Mouse (Mus musculus): ENCODE results near the gene Gm4131. TPM values are rescaled to one million over a fixed set of nuclear protein-coding genes. Genes with fewer than 3 reads are reported as not detected.

Gene Gm4131
- polyA plus RNA-seq, 1 experiment, result not detected

GRCm38 (mm10) chr14:62584637-62585036 lies 17.9 kb upstream of the Gm4131 start:
- TF ChIP-seq POLR2A (IDR thresholded peaks at IDR 0.05; ENCODE audit: control insufficient read depth, extremely low read depth, insufficient read depth, low read length, poor library complexity), result no peak
- TF ChIP-seq CTCF (IDR thresholded peaks at IDR 0.05; ENCODE audit: borderline replicate concordance, control insufficient read depth, extremely low read depth, insufficient read depth, low read length, poor library complexity), result no peak
- Histone ChIP-seq H3K4me3 (ENCODE audit: control insufficient read depth, insufficient read depth, low read length) (no peak overlapping the region), H3K36me3 (ENCODE audit: control insufficient read depth, insufficient read depth, low read length) (no peaks in the 10 kb centered on the region), H3K27me3 (ENCODE audit: control insufficient read depth, insufficient read depth, low read length) (no peaks in the 10 kb centered on the region), H3K27ac (ENCODE audit: control insufficient read depth, insufficient read depth, low read length) (no peak overlapping the region), H3K4me1 (replicated peaks; ENCODE audit: control insufficient read depth, insufficient read depth, low read length) (no peaks in the 10 kb centered on the region)
- DNase-seq, result no peak

DNA sequence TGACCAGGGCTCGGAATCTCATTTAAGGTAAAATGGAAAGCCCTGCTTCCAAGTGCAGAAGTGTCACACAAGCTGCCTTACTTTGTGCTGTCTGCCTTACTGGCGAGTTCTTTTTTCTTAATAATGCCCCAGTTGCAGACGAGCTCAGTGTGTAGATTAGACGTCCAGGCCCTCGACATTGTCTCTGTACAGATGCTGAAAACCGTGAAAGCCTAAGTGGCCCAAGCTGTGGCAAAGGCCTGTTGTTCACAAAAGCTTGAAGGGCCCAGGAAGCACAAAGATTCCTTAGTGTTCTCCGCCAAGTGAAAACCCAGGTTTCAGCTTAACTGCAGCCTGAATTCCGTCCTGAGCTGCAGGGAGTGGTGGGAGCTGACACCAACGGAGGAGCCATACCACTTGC lies 15.0 kb upstream of the Gm4131 start:
- H3K36me3 ChIP-seq (ENCODE audit: control insufficient read depth, insufficient read depth, low read length), result no peaks in the 10 kb centered on the region
- no peaks in the 10 kb centered on the region for H3K27me3 ChIP-seq (ENCODE audit: control insufficient read depth, insufficient read depth, low read length)
- H3K4me3 ChIP-seq (ENCODE audit: control insufficient read depth, insufficient read depth, low read length), result no peak overlapping the region
- TF ChIP-seq POLR2A (IDR thresholded peaks at IDR 0.05; ENCODE audit: control insufficient read depth, extremely low read depth, insufficient read depth, low read length, poor library complexity), result no peak
- TF ChIP-seq CTCF (IDR thresholded peaks at IDR 0.05; ENCODE audit: borderline replicate concordance, control insufficient read depth, extremely low read depth, insufficient read depth, low read length, poor library complexity), result no peak
- 95% methylated on average over 9 of the region's 9 CpGs for WGBS
- DNase-seq, result no peak
- no peak overlapping the region for H3K27ac ChIP-seq (ENCODE audit: control insufficient read depth, insufficient read depth, low read length)
- H3K4me1 ChIP-seq (replicated peaks; ENCODE audit: control insufficient read depth, insufficient read depth, low read length), result no peaks in the 10 kb centered on the region

- H3K4me3 ChIP-seq (ENCODE audit: control insufficient read depth, insufficient read depth, low read length), result no peak overlapping the region
- TF ChIP-seq POLR2A (IDR thresholded peaks at IDR 0.05; ENCODE audit: control insufficient read depth, extremely low read depth, insufficient read depth, low read length, poor library complexity) (no peak), CTCF (IDR thresholded peaks at IDR 0.05; ENCODE audit: borderline replicate concordance, control insufficient read depth, extremely low read depth, insufficient read depth, low read length, poor library complexity) (no peak)
- no peaks in the 10 kb centered on the region for H3K36me3 ChIP-seq (ENCODE audit: control insufficient read depth, insufficient read depth, low read length)
- no peak for DNase-seq
- H3K27me3 ChIP-seq (ENCODE audit: control insufficient read depth, insufficient read depth, low read length), result no peaks in the 10 kb centered on the region
- no peak overlapping the region for H3K27ac ChIP-seq (ENCODE audit: control insufficient read depth, insufficient read depth, low read length)
- WGBS, result 97% methylated on average over 3 of the region's 3 CpGs
- H3K4me1 ChIP-seq (replicated peaks; ENCODE audit: control insufficient read depth, insufficient read depth, low read length), result no peaks in the 10 kb centered on the region
Observed at GRCm38 (mm10) chr14:62580945-62581344, 14.2 kb upstream of the Gm4131 start.

DNA sequence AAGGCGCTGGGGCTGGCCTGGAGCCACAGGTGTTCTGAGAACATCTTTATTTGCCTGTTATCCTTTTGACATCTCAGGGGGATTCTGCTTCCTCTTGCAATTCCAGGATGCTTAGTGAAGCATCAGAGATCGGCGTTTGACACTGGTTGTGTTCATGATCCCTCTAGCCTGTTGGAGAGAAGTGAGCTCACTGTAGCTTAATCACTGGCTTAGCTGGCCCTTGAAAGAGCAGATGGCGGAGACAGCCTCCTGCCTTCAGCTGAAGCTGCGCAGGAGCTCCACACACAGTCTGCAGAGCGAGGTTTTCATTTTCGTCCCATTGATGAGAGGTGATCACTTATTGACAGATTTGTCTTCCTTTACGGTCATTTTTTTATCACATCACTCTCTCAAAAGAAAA lies 9.1 kb upstream of the Gm4131 start:
- DNase-seq, result no peak
- no peaks in the 10 kb centered on the region for H3K27me3 ChIP-seq (ENCODE audit: control insufficient read depth, insufficient read depth, low read length)
- H3K27ac ChIP-seq (ENCODE audit: control insufficient read depth, insufficient read depth, low read length), result no peak overlapping the region
- WGBS, result 88% methylated on average over 8 of the region's 8 CpGs
- no peak for TF ChIP-seq CTCF (IDR thresholded peaks at IDR 0.05; ENCODE audit: borderline replicate concordance, control insufficient read depth, extremely low read depth, insufficient read depth, low read length, poor library complexity)
- no peak for TF ChIP-seq POLR2A (IDR thresholded peaks at IDR 0.05; ENCODE audit: control insufficient read depth, extremely low read depth, insufficient read depth, low read length, poor library complexity)
- H3K4me3 ChIP-seq (ENCODE audit: control insufficient read depth, insufficient read depth, low read length), result no peak overlapping the region
- no peaks in the 10 kb centered on the region for H3K36me3 ChIP-seq (ENCODE audit: control insufficient read depth, insufficient read depth, low read length)
- no peaks in the 10 kb centered on the region for H3K4me1 ChIP-seq (replicated peaks; ENCODE audit: control insufficient read depth, insufficient read depth, low read length)

GRCm38 (mm10) chr14:62574906-62575305 lies 8.2 kb upstream of the Gm4131 start:
- WGBS, result 84% methylated on average over 6 of the region's 6 CpGs
- H3K27me3 ChIP-seq (ENCODE audit: control insufficient read depth, insufficient read depth, low read length), result no peaks in the 10 kb centered on the region
- H3K4me3 ChIP-seq (ENCODE audit: control insufficient read depth, insufficient read depth, low read length), result no peak overlapping the region
- no peaks in the 10 kb centered on the region for H3K36me3 ChIP-seq (ENCODE audit: control insufficient read depth, insufficient read depth, low read length)
- no peak for DNase-seq
- no peaks in the 10 kb centered on the region for H3K4me1 ChIP-seq (replicated peaks; ENCODE audit: control insufficient read depth, insufficient read depth, low read length)
- TF ChIP-seq POLR2A (IDR thresholded peaks at IDR 0.05; ENCODE audit: control insufficient read depth, extremely low read depth, insufficient read depth, low read length, poor library complexity) (no peak), CTCF (IDR thresholded peaks at IDR 0.05; ENCODE audit: borderline replicate concordance, control insufficient read depth, extremely low read depth, insufficient read depth, low read length, poor library complexity) (no peak)
- no peak overlapping the region for H3K27ac ChIP-seq (ENCODE audit: control insufficient read depth, insufficient read depth, low read length)

GRCm38 (mm10) chr14:62573454-62573853 lies 6.7 kb upstream of the Gm4131 start:
- Histone ChIP-seq H3K4me3 (ENCODE audit: control insufficient read depth, insufficient read depth, low read length) (no peak overlapping the region), H3K27me3 (ENCODE audit: control insufficient read depth, insufficient read depth, low read length) (no peaks in the 10 kb centered on the region), H3K27ac (ENCODE audit: control insufficient read depth, insufficient read depth, low read length) (no peak overlapping the region), H3K36me3 (ENCODE audit: control insufficient read depth, insufficient read depth, low read length) (no peaks in the 10 kb centered on the region), H3K4me1 (replicated peaks; ENCODE audit: control insufficient read depth, insufficient read depth, low read length) (no peaks in the 10 kb centered on the region)
- DNase-seq, result no peak
- no peak for TF ChIP-seq POLR2A (IDR thresholded peaks at IDR 0.05; ENCODE audit: control insufficient read depth, extremely low read depth, insufficient read depth, low read length, poor library complexity)
- TF ChIP-seq CTCF (IDR thresholded peaks at IDR 0.05; ENCODE audit: borderline replicate concordance, control insufficient read depth, extremely low read depth, insufficient read depth, low read length, poor library complexity), result no peak
- 18% methylated on average over 1 of the region's 3 CpGs for WGBS

DNA sequence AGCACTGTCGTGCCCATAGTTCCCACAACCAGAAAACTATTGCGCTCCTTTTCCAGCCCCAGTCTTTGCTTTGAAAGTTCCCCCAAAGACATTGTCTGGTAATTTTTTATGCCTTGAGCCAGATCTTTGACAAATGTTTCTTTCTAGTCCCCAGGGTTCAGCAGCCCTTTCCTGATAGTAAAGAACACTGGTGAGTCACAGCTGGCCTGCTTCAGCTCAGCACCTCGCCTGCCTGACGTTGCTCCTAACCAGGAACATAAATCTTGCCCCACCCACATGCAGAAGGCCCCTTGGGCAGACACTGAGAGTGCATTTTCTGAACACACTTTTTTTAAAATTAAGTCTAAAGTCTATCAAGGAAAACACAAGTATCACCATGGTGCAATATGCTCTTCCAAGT lies 3.6 kb upstream of the Gm4131 start:
- Histone ChIP-seq H3K36me3 (ENCODE audit: control insufficient read depth, insufficient read depth, low read length) (no peaks in the 10 kb centered on the region), H3K4me3 (ENCODE audit: control insufficient read depth, insufficient read depth, low read length) (no peak overlapping the region), H3K27ac (ENCODE audit: control insufficient read depth, insufficient read depth, low read length) (no peak overlapping the region), H3K27me3 (ENCODE audit: control insufficient read depth, insufficient read depth, low read length) (no peaks in the 10 kb centered on the region), H3K4me1 (replicated peaks; ENCODE audit: control insufficient read depth, insufficient read depth, low read length) (no peaks in the 10 kb centered on the region)
- DNase-seq, result no peak
- TF ChIP-seq CTCF (IDR thresholded peaks at IDR 0.05; ENCODE audit: borderline replicate concordance, control insufficient read depth, extremely low read depth, insufficient read depth, low read length, poor library complexity) (no peak), POLR2A (IDR thresholded peaks at IDR 0.05; ENCODE audit: control insufficient read depth, extremely low read depth, insufficient read depth, low read length, poor library complexity) (no peak)
- 39% methylated on average over 4 of the region's 4 CpGs for WGBS
